10 mouse cellular contexts compared by ENCODE assay signal in the genomic region with DNA sequence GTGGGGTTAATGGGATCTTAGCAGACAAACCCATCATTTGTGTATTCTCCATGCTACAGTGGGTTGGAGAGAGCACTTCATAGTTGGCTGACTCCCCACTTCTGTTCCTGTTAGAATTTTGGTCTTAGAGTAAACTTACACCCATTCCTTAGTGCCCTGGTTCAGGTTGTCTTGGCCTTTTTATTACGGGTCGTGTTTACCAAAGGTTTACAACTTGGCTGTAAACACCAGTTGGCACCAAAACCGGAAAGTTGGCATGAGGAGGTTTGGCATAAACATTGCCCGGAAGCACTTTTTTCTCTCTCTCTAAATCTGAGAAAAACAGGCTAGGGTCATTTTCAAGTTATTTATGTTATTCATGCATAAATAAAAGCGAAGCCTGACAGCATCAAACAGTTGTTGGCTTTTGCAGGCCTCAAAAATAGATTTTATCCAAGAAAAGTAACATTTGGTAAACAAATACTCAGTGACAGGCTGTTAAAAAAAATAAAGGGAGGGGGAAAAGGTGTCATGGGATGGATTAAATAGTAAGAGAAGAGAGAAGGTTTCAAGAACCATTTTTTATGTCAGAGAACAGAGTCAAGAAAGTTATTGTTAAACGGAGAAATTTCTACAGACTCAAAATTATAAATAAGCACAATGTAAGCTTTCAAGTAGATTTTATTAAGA.
DNase-seq lines count a peak whose midpoint lies in the region; ATAC-seq and TF ChIP-seq lines count a peak whose summit lies in the region.
"Had no signal": no experiment of that assay in that cellular context is flagged by ENCODE, and none has a peak within 500 bp of the region (broad histone marks: within the 10 kb centered on the region; RNA-seq: fewer than 3 reads in every experiment).

No protein-coding gene starts in this region.

- 21% methylated on average over 6 of the region's 6 CpGs for WGBS in lung, postnatal 0 days
- 89% methylated on average over 6 of the region's 6 CpGs for WGBS in hindbrain, embryonic 10.5 days

- H3K27me3 ChIP-seq in lung, postnatal 0 days (replicated peaks; ENCODE audit: insufficient read depth, low read length): no peaks in the 10 kb centered on the region
- no peaks in the 10 kb centered on the region for H3K27me3 ChIP-seq in hindbrain, embryonic 10.5 days (ENCODE audit: insufficient read depth, poor library complexity, severe bottlenecking)
- H3K27me3 ChIP-seq: neural tube, embryonic 12.5 days had no signal

- H3K4me2 ChIP-seq in lung, postnatal 0 days (replicated peaks; ENCODE audit: low read depth, low read length): no peak overlapping the region
- H3K4me2 ChIP-seq: neural tube, embryonic 12.5 days had no signal

- peak overlapping the region; percentile 91 for H3K27ac ChIP-seq in gastrocnemius, adult 2 months
- peak overlapping the region; percentile 88 for H3K27ac ChIP-seq in lung, postnatal 0 days (ENCODE audit: low read length)
- no peak overlapping the region for H3K27ac ChIP-seq in hindbrain, embryonic 10.5 days
- H3K27ac ChIP-seq in left cerebral cortex, adult 2 months: no peak overlapping the region
- H3K27ac ChIP-seq: neural tube, embryonic 12.5 days had no signal

- H3K36me3 ChIP-seq in lung, postnatal 0 days (ENCODE audit: insufficient read depth, low read length): no peaks in the 10 kb centered on the region
- no peaks in the 10 kb centered on the region for H3K36me3 ChIP-seq in hindbrain, embryonic 10.5 days
- H3K36me3 ChIP-seq: neural tube, embryonic 12.5 days had no signal

- TF ChIP-seq CTCF in gastrocnemius, adult 2 months (IDR thresholded peaks at IDR 0.05): no peak
- TF ChIP-seq CTCF in brain, embryonic 14.5 days (IDR thresholded peaks at IDR 0.05; ENCODE audit: borderline replicate concordance, extremely low read depth, insufficient read depth, insufficient read length): no peak
- TF ChIP-seq CTCF in lung, postnatal 0 days (IDR thresholded peaks at IDR 0.05): no peak
- no peak for TF ChIP-seq CTCF in left cerebral cortex, adult 2 months (IDR thresholded peaks at IDR 0.05)

- peak overlapping the region; percentile 63 for H3K4me3 ChIP-seq in gastrocnemius, adult 2 months
- no peak overlapping the region for H3K4me3 ChIP-seq in lung, postnatal 0 days (ENCODE audit: low read depth, low read length)
- H3K4me3 ChIP-seq in hindbrain, embryonic 10.5 days: no peak overlapping the region
- H3K4me3 ChIP-seq in left cerebral cortex, adult 2 months: no peak overlapping the region
- H3K4me3 ChIP-seq: neural tube, embryonic 12.5 days had no signal

- TF ChIP-seq EP300 in lung, postnatal 0 days (IDR thresholded peaks at IDR 0.05): peak; percentile 84

- intact Hi-C loops in gastrocnemius, adult 2 months (cut with DNase I): loop anchor here (1.0 to 10.0 kb wide), 3 partner anchors 111 to 942 kb away; no protein-coding TSS in a partner anchor
- intact Hi-C loops in left cerebral cortex, adult 2 months (cut with DNase I): loop anchor here (10.0 kb wide), 1 partner anchor 761 kb away; no protein-coding TSS in a partner anchor

- peak; percentile 79 for DNase-seq in gastrocnemius, adult 2 months
- DNase-seq in gastrocnemius, postnatal 4 days (ENCODE audit: low spot score in 2 of 2): no peak
- peak; percentile 35 for DNase-seq in brain, embryonic 14.5 days (ENCODE audit: low read depth)
- DNase-seq in kidney, adult 9 months: peak; percentile 66
- DNase-seq in lung, postnatal 0 days (ENCODE audit: low spot score): peak; percentile 72
- DNase-seq in hindbrain, embryonic 10.5 days (ENCODE audit: low spot score): no peak
- no peak for DNase-seq in left cerebral cortex, adult 2 months (ENCODE audit: extremely low spot score in 1 of 2, low spot score in 2 of 2)
- DNase-seq: liver, postnatal 0 days had no signal

- no peaks in the 10 kb centered on the region for H3K9me3 ChIP-seq in lung, postnatal 0 days (ENCODE audit: low read length)
- H3K9me3 ChIP-seq in hindbrain, embryonic 10.5 days: no peaks in the 10 kb centered on the region
- H3K9me3 ChIP-seq: neural tube, embryonic 12.5 days had no signal

- no peak for TF ChIP-seq POLR2A in brain, embryonic 14.5 days (IDR thresholded peaks at IDR 0.05; ENCODE audit: borderline replicate concordance, extremely low read depth, insufficient read depth, insufficient read length, poor library complexity, severe bottlenecking)

- no peak overlapping the region for H3K9ac ChIP-seq in lung, postnatal 0 days (replicated peaks; ENCODE audit: low read depth)
- H3K9ac ChIP-seq: liver, postnatal 0 days; neural tube, embryonic 12.5 days had no signal

- ATAC-seq in lung, postnatal 0 days: peak; percentile 18
- ATAC-seq in megakaryocyte-erythroid progenitor cell, adult 5-6 weeks (replicated peaks; ENCODE audit: low FRiP score, low TSS enrichment, poor library complexity, severe bottlenecking): no peak
- ATAC-seq: liver, postnatal 0 days had no signal

- peaks cover 6% of the 10 kb centered on the region; the same call in 1 of the 2 replicates for H3K4me1 ChIP-seq in lung, postnatal 0 days (ENCODE audit: insufficient read depth, low read depth, low read length)
- no peaks in the 10 kb centered on the region for H3K4me1 ChIP-seq in hindbrain, embryonic 10.5 days (replicated peaks)
- H3K4me1 ChIP-seq: neural tube, embryonic 12.5 days had no signal

Comparison
In these comparisons a context has a peak if more than half of its experiments do, and no peak if none do; other contexts are left out.
1. DNase-seq: peak in gastrocnemius, adult 2 months (single experiment), brain, embryonic 14.5 days (single experiment), kidney, adult 9 months (single experiment) and lung, postnatal 0 days (single experiment); none in gastrocnemius, postnatal 4 days (0 of 2), hindbrain, embryonic 10.5 days (single experiment) and left cerebral cortex, adult 2 months (0 of 2).
2. H3K27ac ChIP-seq: peak in gastrocnemius, adult 2 months (single experiment) and lung, postnatal 0 days (single experiment); none in hindbrain, embryonic 10.5 days (single experiment) and left cerebral cortex, adult 2 months (single experiment).